Mouse (Mus musculus) NIH3T3 (cell line): ENCODE results near the gene Fras1.

Experiments
- DNase-seq: peaks from one replicate; pipeline ENCODE4 v3.0.0-alpha.2; 2012; ENCODE audit warnings: low read depth

Gene Fras1

GRCm38 (mm10) chr5:96482054-96482453 is 108.3 kb downstream of the Fras1 start:
- no peak for DNase-seq

DNA sequence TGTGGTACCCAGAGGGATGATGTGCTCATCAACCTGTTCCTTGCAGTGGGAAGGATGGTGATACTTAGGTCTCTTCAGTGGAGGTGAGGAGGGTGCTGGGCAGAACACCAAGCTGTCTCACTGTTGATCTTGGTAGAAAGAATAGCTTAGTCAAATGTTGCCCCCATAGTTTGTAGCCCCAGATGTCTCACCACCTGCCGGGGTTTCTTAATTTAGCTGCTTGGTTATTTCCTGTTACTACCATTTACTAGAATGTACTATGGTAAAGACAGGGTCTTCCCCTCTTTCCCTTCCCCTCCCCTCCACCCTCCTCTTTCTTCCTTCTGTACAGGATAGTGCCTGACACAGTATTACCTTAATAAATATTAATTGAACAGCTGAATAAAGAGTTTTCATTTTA is 118.7 kb downstream of the Fras1 start:
- no peak for DNase-seq

- no peak for DNase-seq
These were observed 120.9 kb downstream of the Fras1 start for GRCm38 (mm10) chr5:96494502-96495292.

DNA sequence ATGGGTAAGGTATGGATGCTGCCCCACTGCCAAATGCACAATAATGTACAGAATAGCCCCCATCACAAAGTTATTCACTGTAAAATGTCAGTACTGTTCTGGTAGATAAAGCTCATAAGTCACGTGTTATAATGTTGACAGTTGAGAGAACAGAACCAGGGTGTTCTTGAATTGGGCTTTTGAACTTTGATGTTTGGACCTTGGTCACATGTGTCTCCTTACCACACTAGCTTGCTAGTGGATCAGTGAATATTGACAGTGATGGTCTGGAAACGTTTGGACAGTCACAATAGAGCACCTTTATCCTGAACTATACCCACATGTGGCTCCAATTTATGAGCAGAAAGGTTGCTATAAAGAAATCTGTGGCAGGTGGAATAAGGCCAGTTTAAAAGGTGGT is 124.3 kb downstream of the Fras1 start:
- no peak for DNase-seq

- no peak for DNase-seq
These were observed 128.0 kb downstream of the Fras1 start for GRCm38 (mm10) chr5:96501783-96502182.

- no peak for DNase-seq
These were observed 128.6 kb downstream of the Fras1 start for GRCm38 (mm10) chr5:96502400-96502799.

GRCm38 (mm10) chr5:96511005-96511404 is 137.2 kb downstream of the Fras1 start:
- DNase-seq: no peak

- no peak for DNase-seq
These were observed 139.6 kb downstream of the Fras1 start for GRCm38 (mm10) chr5:96513327-96513726.

- no peak for DNase-seq
These were observed 142.1 kb downstream of the Fras1 start for GRCm38 (mm10) chr5:96515860-96516311.

DNA sequence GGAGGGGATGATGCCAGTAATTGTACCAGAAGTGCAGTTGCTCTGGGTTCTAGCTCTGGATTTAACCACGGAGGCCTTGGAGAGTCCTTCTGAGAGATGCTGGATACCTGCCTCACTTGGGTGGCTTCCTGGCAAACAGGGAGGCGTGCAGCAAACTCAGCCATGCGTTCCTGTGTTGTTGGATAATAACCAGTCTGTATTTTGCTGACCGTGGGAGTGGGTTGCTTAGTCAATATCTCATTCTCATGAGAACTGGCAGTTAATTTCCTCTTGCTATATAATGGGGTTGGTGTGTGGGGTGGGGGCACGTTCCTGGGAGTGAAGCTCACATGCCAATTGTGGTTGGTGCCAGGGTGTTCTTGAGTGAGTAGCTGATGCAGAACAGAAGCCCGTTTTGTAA is 142.6 kb downstream of the Fras1 start:
- DNase-seq: no peak

DNA sequence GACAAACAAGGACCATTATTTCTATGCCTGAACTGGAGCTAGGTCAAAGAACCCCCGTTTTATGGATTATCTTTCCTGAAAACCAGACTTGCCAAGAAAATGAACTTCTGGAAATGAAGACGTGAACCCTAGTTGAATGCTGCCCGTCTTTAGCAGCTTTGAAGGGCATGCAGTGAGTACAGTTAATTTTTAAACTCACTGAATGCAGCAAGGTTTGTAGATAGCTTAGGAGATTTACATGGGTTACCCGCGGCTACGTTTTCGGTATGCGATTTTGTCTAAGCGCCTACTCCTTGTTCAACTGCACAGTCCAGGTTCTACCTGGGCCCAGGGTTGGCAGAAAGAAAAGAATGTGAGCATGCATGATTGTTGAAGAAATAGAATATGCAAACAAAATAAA is 147.8 kb downstream of the Fras1 start:
- DNase-seq: no peak

DNA sequence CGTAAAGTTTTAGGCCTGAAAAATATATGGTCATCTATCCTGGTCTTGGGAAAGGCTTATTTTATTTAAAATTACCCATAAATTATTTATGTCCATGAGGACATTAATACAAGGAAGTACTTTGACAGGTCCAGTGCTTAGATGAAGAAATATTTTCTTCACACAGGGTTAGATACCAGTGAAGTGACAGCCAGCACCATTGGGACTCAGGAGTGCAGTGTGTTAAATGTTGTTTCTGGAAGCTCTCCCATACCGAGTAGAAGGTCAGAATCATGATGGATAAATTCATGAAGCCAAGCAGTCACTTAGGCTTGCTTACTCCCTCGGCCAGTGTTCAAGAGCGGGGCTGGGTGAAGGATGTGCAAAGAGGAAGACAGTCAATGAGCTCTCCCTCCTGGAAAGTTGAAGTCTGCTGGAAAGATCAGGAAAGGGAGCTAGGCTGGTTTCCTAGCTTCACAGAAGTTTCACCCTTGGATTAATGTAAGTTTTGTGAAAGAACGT is 149.2 kb downstream of the Fras1 start:
- no peak for DNase-seq

DNA sequence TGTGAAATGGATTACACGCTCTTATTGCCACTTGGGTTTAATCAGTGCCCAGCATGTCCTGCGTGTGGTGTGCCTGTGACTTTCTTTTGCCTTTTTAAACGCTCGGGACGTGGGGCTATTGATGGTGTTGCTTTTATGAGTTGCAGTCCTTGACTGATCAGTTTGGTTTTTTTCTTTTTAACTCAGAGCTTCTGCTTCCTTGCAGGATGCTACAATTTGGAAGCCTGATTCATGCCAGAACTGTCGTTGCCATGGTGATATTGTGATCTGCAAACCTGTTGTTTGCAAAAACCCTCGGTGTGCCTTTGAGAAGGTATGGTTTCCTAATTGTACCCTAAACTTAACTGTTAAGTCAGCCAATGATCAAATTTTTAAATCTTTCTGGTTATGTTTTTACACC is 154.5 kb downstream of the Fras1 start:
- no peak for DNase-seq

GRCm38 (mm10) chr5:96530516-96530915 is 156.8 kb downstream of the Fras1 start:
- no peak for DNase-seq

- no peak for DNase-seq
These were observed 158.2 kb downstream of the Fras1 start for GRCm38 (mm10) chr5:96531962-96532361.

- DNase-seq: no peak
These were observed 162.8 kb downstream of the Fras1 start for GRCm38 (mm10) chr5:96536527-96536926.

DNA sequence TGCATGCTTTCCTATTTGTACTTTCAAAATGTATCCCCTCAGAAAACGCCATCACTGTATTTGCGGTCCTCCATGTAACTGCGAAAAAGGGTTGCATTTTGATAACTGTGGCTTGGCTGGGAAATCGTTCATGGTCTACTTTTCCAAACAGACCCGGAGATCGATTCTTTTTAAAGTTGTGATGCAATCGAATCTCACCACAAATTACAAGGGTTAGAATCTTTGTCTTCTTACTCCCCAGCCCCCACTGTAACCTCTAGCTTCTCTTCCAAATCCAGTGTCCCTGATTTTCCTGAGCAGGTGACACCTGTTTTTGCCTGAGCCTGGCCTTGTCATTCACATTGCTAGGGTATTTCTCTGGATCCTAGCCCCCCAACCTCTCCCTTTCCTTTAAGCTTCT is 163.2 kb downstream of the Fras1 start:
- DNase-seq: no peak

- DNase-seq: no peak
These were observed 170.4 kb downstream of the Fras1 start for GRCm38 (mm10) chr5:96544112-96544511.

- no peak for DNase-seq
These were observed 172.2 kb downstream of the Fras1 start for GRCm38 (mm10) chr5:96545994-96546393.

DNA sequence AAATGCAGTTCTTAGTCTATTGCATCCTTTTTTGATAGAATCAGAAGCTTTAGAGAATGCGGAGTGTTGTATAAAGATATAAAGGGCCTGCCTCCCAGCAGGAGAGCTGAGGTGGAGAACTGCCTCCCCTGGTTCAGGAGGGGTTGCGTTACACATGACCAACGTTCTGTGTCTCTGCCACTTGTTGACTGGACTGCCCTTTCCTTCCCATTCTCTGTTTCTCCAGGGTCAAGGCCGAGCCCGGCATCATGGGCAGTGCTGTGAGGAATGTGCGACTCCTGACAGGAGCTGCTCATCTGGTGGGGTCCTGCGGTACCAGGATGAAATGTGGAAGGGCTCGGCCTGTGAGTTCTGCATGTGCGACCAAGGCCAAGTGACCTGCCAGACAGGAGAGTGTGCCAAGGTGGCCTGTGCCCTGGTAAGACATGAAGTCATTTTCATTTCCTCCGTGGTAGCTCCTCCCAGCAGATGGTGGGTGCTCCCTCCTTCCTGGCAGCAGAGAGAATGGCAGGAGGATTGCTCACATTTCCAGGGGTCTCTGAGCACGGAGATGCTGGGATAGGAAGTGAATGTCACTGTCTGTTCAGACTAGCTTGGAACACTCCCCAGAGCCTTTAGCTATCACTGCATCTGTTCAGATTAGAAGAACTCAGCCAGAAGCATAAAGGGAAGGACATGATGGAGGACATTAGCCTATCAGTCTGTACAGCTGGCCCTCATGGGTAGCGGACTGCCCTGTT is 181.4 kb downstream of the Fras1 start:
- no peak for DNase-seq

GRCm38 (mm10) chr5:96558049-96558804 is 184.5 kb downstream of the Fras1 start:
- DNase-seq: no peak

GRCm38 (mm10) chr5:96574586-96574985 is 200.8 kb downstream of the Fras1 start:
- no peak for DNase-seq

- no peak for DNase-seq
These were observed 204.9 kb downstream of the Fras1 start for GRCm38 (mm10) chr5:96578705-96579104.
